Mouse (Mus musculus): Measurements from ENCODE around the gene Sh2d7.

DNA sequence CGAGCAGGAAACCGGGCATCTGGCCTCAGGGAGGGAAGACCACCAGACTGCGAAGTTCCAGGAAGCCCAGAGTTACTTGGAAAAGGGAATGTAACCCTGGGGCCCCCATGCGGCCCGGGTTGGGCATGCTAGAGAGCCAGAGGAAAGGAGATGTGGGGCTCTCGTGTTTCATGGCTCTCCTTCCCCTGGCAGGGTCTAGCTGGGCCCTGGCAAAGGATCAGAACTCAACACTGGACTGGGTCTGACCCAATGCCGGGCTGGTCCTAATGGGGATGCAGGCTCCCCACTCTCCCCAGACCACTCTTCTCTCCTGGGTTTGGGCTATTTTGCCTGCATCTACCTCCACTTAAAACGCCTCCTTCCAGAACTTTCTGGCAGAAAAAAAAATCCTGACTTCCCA lies 19.9 kb downstream of the Sh2d7 start:
- TF ChIP-seq GATA1 (IDR thresholded peaks at IDR 0.05; ENCODE audit: low read length) (no peak), TAL1 (IDR thresholded peaks at IDR 0.05; ENCODE audit: low read length) (no peak)

All from erythroblast, embryonic 14.5 days (primary cell).